Mouse (Mus musculus): ENCODE data around the gene Gm29735. TPM values are rescaled to one million over a fixed set of nuclear protein-coding genes. Genes with fewer than 3 reads are reported as not detected.

The Gm29735 gene
- polyA plus RNA-seq (2017; shearing (Covaris generic)), result not detected

GRCm38 (mm10) chr7:142157013-142157412 is at the start of gene Gm29735:
Gene Gm29735, minus strand, starts transcription at chr7:142157113.

GRCm38 (mm10) chr7:142201064-142201463 is 44.2 kb upstream of the Gm29735 start, which contains the start of gene Krtap5-3:
Gene Krtap5-3, plus strand, starts transcription at chr7:142201364.

GRCm38 (mm10) chr7:142190289-142190688 is 33.4 kb upstream of the Gm29735 start, which contains the start of gene Gm10153:
Gene Gm10153, minus strand, starts transcription at chr7:142190389.

GRCm38 (mm10) chr7:142175905-142176304 is 19.0 kb upstream of the Gm29735 start, which contains the start of gene Krtap5-2:
Gene Krtap5-2, minus strand, starts transcription at chr7:142176005.

GRCm38 (mm10) chr7:142165639-142166038 is 8.7 kb upstream of the Gm29735 start, which contains the start of gene Gm4553:
Gene Gm4553, minus strand, starts transcription at chr7:142165739.

GRCm38 (mm10) chr7:142144507-142144906 is 12.4 kb downstream of the Gm29735 start, which contains the start of gene Gm45337:
Gene Gm45337, minus strand, starts transcription at chr7:142144607.

GRCm38 (mm10) chr7:142135934-142136333 is 21.0 kb downstream of the Gm29735 start, which contains the start of gene Gm39115:
Gene Gm39115, minus strand, starts transcription at chr7:142136034.

GRCm38 (mm10) chr7:142120629-142121028 is 36.3 kb downstream of the Gm29735 start, which contains the start of gene Gm45618:
Gene Gm45618, minus strand, starts transcription at chr7:142120729.

Other genes with a start within 250 kb of the Gm29735 start
- gene Tollip, start 238.6 kb downstream of the Gm29735 start, polyA plus RNA-seq (2017; shearing (Covaris generic)), result 56.7 TPM
- gene Brsk2, start 207.4 kb downstream of the Gm29735 start, polyA plus RNA-seq (2017; shearing (Covaris generic)), result 0.68 TPM
- gene Mob2, start 96.0 kb downstream of the Gm29735 start, polyA plus RNA-seq (2017; shearing (Covaris generic)), result 98.5 TPM
- gene Dusp8, start 61.3 kb downstream of the Gm29735 start, polyA plus RNA-seq (2017; shearing (Covaris generic)), result not detected
- gene Gm45618, start 36.4 kb downstream of the Gm29735 start, polyA plus RNA-seq (2017; shearing (Covaris generic)), result not detected
- not detected for gene Gm39115, start 21.1 kb downstream of the Gm29735 start, polyA plus RNA-seq (2017; shearing (Covaris generic))
- not detected for gene Gm45337, start 12.5 kb downstream of the Gm29735 start, polyA plus RNA-seq (2017; shearing (Covaris generic))
- not detected for gene Gm4553, start 8.6 kb upstream of the Gm29735 start, polyA plus RNA-seq (2017; shearing (Covaris generic))
- not detected for gene Krtap5-2, start 18.9 kb upstream of the Gm29735 start, polyA plus RNA-seq (2017; shearing (Covaris generic))
- not detected for gene Gm10153, start 33.3 kb upstream of the Gm29735 start, polyA plus RNA-seq (2017; shearing (Covaris generic))
- not detected for gene Krtap5-3, start 44.3 kb upstream of the Gm29735 start, polyA plus RNA-seq (2017; shearing (Covaris generic))
- gene Gm7579, start 54.7 kb upstream of the Gm29735 start, polyA plus RNA-seq (2017; shearing (Covaris generic)), result not detected
- gene Krtap5-5, start 72.9 kb upstream of the Gm29735 start, polyA plus RNA-seq (2017; shearing (Covaris generic)), result not detected
- not detected for gene Gm40460, start 84.0 kb upstream of the Gm29735 start, polyA plus RNA-seq (2017; shearing (Covaris generic))
- not detected for gene Gm2431, start 101.2 kb upstream of the Gm29735 start, polyA plus RNA-seq (2017; shearing (Covaris generic))
- not detected for gene Gm4559, start 117.2 kb upstream of the Gm29735 start, polyA plus RNA-seq (2017; shearing (Covaris generic))
- gene Krtap5-1, start 140.0 kb upstream of the Gm29735 start, polyA plus RNA-seq (2017; shearing (Covaris generic)), result not detected
- gene Krtap5-4, start 146.4 kb upstream of the Gm29735 start, polyA plus RNA-seq (2017; shearing (Covaris generic)), result not detected
- gene Ifitm10, start 216.6 kb upstream of the Gm29735 start, polyA plus RNA-seq (2017; shearing (Covaris generic)), result 2.5 TPM
- gene Gm49369, start 225.6 kb upstream of the Gm29735 start, polyA plus RNA-seq (2017; shearing (Covaris generic)), result not detected
- gene Ctsd, start 230.9 kb upstream of the Gm29735 start, polyA plus RNA-seq (2017; shearing (Covaris generic)), result 443 TPM

All from inflammation-experienced regulatory T-cells, adult 16 weeks (primary cell).